Mouse (Mus musculus) small intestine, adult 2 months (tissue): Measurements from ENCODE around the gene Stt3b.

Source experiments
- CTCF ChIP-seq: fragments of 200-500 bp; IDR thresholded peaks from 2 replicates; pipeline ENCODE4 v1.5.1; 2012; ENCODE audit warnings: low read depth, mild to moderate bottlenecking, control low read depth, inconsistent platforms, low read length, moderate library complexity, mixed read lengths; ENCODE audit not compliant: insufficient replicate concordance, insufficient read length; ENCODE audit errors: extremely low read depth
- POLR2A ChIP-seq: fragments of 200-500 bp; IDR thresholded peaks from 2 replicates; pipeline ENCODE4 v1.6.1; 2012; ENCODE audit warnings: low read depth, mild to moderate bottlenecking, control low read depth, inconsistent platforms, low read length, moderate library complexity

GRCm38 (mm10) chr9:115326533-115326890 is 16.3 kb upstream of the Stt3b start:
- TF ChIP-seq CTCF, result no peak
- no peak for TF ChIP-seq POLR2A
